ENCODE assay signal across 28 mouse cellular contexts in the genomic region with DNA sequence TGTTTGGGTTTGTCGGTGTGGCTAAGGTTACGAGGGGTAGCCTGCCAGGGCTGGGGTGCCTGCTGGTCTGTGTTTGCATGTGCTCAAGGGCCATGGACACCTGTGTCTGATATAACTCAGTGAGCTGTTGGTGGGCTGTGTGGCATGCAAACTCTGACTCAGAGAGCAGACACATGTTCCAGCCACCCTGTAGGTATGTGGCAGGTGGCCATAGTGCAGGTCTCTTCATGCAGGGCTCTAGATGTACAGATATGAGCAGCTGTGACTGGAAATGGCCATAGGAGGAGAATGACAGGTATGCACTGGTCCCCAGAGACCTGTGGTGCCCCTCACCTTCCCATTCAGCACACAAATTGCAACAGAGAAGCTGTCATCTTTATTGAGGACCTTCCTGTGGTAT. TPM values are rescaled to one million over a fixed set of nuclear protein-coding genes. Genes with fewer than 3 reads are reported as not detected.
"Had no signal": no experiment of that assay in that cellular context is flagged by ENCODE, and none has a peak within 500 bp of the region (broad histone marks: within the 10 kb centered on the region; RNA-seq: fewer than 3 reads in every experiment).

No protein-coding gene starts in this region.

- H3K27me3 ChIP-seq: limb, embryonic 13.5 days; liver, embryonic 15.5 days; lung, embryonic 15.5 days; megakaryocyte, embryonic 14.5 days; midbrain, embryonic 13.5 days; neural tube, embryonic 13.5 days; stomach, embryonic 15.5 days had no signal

- ATAC-seq: intestine, embryonic 16.5 days; liver, embryonic 12.5 days; midbrain, embryonic 13.5 days had no signal

- H3K4me2 ChIP-seq: limb, embryonic 13.5 days; liver, embryonic 12.5 days; liver, embryonic 15.5 days; lung, embryonic 15.5 days; midbrain, embryonic 13.5 days; neural tube, embryonic 13.5 days; stomach, embryonic 15.5 days had no signal

- H3K9ac ChIP-seq: limb, embryonic 13.5 days; liver, embryonic 12.5 days; liver, embryonic 15.5 days; lung, embryonic 15.5 days; neural tube, embryonic 13.5 days; stomach, embryonic 15.5 days had no signal

- H3K36me3 ChIP-seq: liver, embryonic 15.5 days; stomach, embryonic 15.5 days had no signal

- H3K4me3 ChIP-seq: layer of hippocampus, adult 2 months; limb, embryonic 10.5 days; limb, embryonic 13.5 days; liver, embryonic 12.5 days; liver, embryonic 15.5 days; lung, embryonic 15.5 days; megakaryocyte, embryonic 14.5 days; midbrain, embryonic 10.5 days; midbrain, embryonic 13.5 days; neural tube, embryonic 13.5 days; stomach, embryonic 15.5 days had no signal

- DNase-seq: kidney, adult 18-20 months; kidney, adult 9 months; kidney, postnatal 25 days; layer of hippocampus, adult 9-11 months; liver; lung, adult 18-20 months; lung, postnatal 10 days; lung, postnatal 36 days; retina, postnatal 1 day; right cerebral cortex, postnatal 25 days; spleen, adult 18-20 months; thymus, postnatal 25 days had no signal

- H3K9me3 ChIP-seq: limb, embryonic 10.5 days; limb, embryonic 13.5 days; liver, embryonic 12.5 days; liver, embryonic 15.5 days; lung, embryonic 15.5 days; megakaryocyte, embryonic 14.5 days; midbrain, embryonic 10.5 days; midbrain, embryonic 13.5 days; neural tube, embryonic 13.5 days; stomach, embryonic 15.5 days had no signal

- H3K27ac ChIP-seq: layer of hippocampus, adult 2 months; limb, embryonic 10.5 days; limb, embryonic 13.5 days; liver, embryonic 12.5 days; liver, embryonic 15.5 days; lung, embryonic 15.5 days; midbrain, embryonic 10.5 days; midbrain, embryonic 13.5 days; neural tube, embryonic 13.5 days; stomach, embryonic 15.5 days had no signal

RNA-seq across cellular contexts. Expression of a gene that starts 0.6 kb away (rescaled TPM):
- total RNA-seq: layer of hippocampus, adult 2 months; layer of hippocampus, postnatal 25 days; left cerebral cortex, adult 18-20 months; neutrophil, adult 5-6 weeks had no signal
- polyA plus RNA-seq: intestine, embryonic 16.5 days; limb, embryonic 10.5 days; liver, embryonic 15.5 days; lung, embryonic 15.5 days; thymus, postnatal 0 days had no signal
